Mouse (Mus musculus) hindbrain, embryonic 11.5 days (tissue): ENCODE results near the gene Hat1. TPM values are rescaled to one million over a fixed set of nuclear protein-coding genes. Genes with fewer than 3 reads are reported as not detected.

ENCODE experiments used
- ATAC-seq: fragments of 200-750 bp; cut with Nextera tagmentation; 2 replicates; pipeline ENCODE4 v1.8.0; 2017; ENCODE audit warnings: mild to moderate bottlenecking, moderate TSS enrichment, moderate library complexity; ENCODE audit not compliant: low FRiP score
- DNase-seq: peaks from one replicate; pipeline ENCODE4 v3.0.0-alpha.2; 2015; ENCODE audit warnings: low spot score
- H3K27ac ChIP-seq: fragments of 300-500 bp; sonication (generic); 2 replicates; pipeline ENCODE4 v1.5.1; 2014; ENCODE audit warnings: mild to moderate bottlenecking, low read depth, low read length
- H3K27me3 ChIP-seq: fragments of 300-500 bp; sonication (generic); 2 replicates; pipeline ENCODE4 v1.6.1; 2014; ENCODE audit warnings: mild to moderate bottlenecking, low read length, moderate library complexity, mixed read lengths; ENCODE audit not compliant: control insufficient read depth, insufficient read depth
- H3K36me3 ChIP-seq: fragments of 300-500 bp; sonication (generic); 2 replicates; pipeline ENCODE4 v1.6.1; 2014; ENCODE audit warnings: mild to moderate bottlenecking, low read length, moderate library complexity, mixed read lengths; ENCODE audit not compliant: control insufficient read depth, insufficient read depth
- H3K4me1 ChIP-seq: fragments of 300-500 bp; sonication (generic); replicated peaks from 2 replicates; pipeline ENCODE4 v1.6.1; 2014; ENCODE audit warnings: low read length, mixed read lengths; ENCODE audit not compliant: control insufficient read depth, insufficient read depth
- H3K4me2 ChIP-seq: fragments of 300-500 bp; sonication (generic); replicated peaks from 2 replicates; pipeline ENCODE4 v1.6.1; 2014; ENCODE audit warnings: mild to moderate bottlenecking, low read depth, low read length
- H3K4me3 ChIP-seq: fragments of 300-500 bp; sonication (generic); 2 replicates; pipeline ENCODE4 v1.5.1; 2014; ENCODE audit warnings: low read depth, low read length
- H3K9ac ChIP-seq: fragments of 300-500 bp; sonication (generic); 2 replicates; pipeline ENCODE4 v1.6.1; 2014; ENCODE audit warnings: low read depth, low read length
- H3K9me3 ChIP-seq: fragments of 300-500 bp; sonication (generic); 2 replicates; pipeline ENCODE4 v1.6.1; 2016; ENCODE audit warnings: low read length; ENCODE audit not compliant: control insufficient read depth
- WGBS: fragments of 180-500 bp; shearing (Covaris S2); extraction: QIAGEN DNeasy Blood & Tissue Kit; methylation state at CpG from one replicate; pipeline ENCODE4 v1.1.7; 2014; 5-methylcytosine and 5-hydroxymethylcytosine counted together
- polyA plus RNA-seq: library from polyadenylated mRNA; unstranded; fragments of >200 nt; fragmentation: Nextera tagmentation; extraction: Ambion mirVana; gene quantifications from 2 replicates; pipeline ENCODE4 v1.2.1, GENCODE M21; 2014

Gene Hat1
- polyA plus RNA-seq, 1 experiment from 2014 or later, result 161 TPM

- Histone ChIP-seq H3K36me3 (no peaks in the 10 kb centered on the region), H3K4me2 (no peak overlapping the region), H3K4me1 (no peaks in the 10 kb centered on the region), H3K27ac (no peak overlapping the region), H3K4me3 (no peak overlapping the region), H3K9me3 (no peaks in the 10 kb centered on the region), H3K27me3 (no peaks in the 10 kb centered on the region), H3K9ac (no peak overlapping the region)
- 93% methylated on average over 1 of the region's 1 CpGs for WGBS
- ATAC-seq (no peak), DNase-seq (no peak)
Measured at GRCm38 (mm10) chr2:71405613-71406012, 16.9 kb downstream of the Hat1 start.

DNA sequence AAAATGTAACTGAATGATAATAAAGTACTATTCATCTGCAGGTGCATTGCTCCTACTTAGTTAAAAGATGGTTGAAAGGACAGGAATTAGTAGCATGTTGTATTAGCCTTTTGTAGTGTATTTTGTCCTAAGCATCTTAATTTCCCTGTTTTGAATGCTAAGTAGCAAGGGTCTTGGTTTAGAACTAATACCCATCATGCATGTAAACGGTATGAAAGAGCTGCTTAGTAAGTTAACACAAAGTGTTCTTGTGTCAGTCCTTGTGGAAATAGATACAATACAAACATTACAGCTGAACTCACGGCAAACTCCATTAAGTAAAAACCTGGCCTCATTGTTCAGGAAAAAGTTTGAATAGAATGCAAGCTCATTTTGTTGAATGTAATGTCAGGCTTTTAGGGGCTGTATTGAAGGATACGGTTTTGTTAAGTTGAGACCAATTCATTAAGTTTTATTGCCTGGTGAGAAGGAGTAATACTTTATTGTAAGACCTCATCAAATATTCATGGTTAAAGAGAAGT lies 30.1 kb downstream of the Hat1 start:
- Histone ChIP-seq H3K4me2 (no peak overlapping the region), H3K27ac (no peak overlapping the region), H3K4me1 (no peaks in the 10 kb centered on the region), H3K36me3 (0 out of 2 replicates have a peak, but pooled peaks cover 3% of the 10 kb centered on the region), H3K4me3 (no peak overlapping the region), H3K9me3 (no peaks in the 10 kb centered on the region), H3K27me3 (no peaks in the 10 kb centered on the region), H3K9ac (no peak overlapping the region)
- no peak for ATAC-seq
- 68% methylated on average over 3 of the region's 3 CpGs for WGBS
- DNase-seq, result no peak

- no peak overlapping the region for H3K27ac ChIP-seq
Measured at GRCm38 (mm10) chr2:71419408-71419807, 30.6 kb downstream of the Hat1 start.

DNA sequence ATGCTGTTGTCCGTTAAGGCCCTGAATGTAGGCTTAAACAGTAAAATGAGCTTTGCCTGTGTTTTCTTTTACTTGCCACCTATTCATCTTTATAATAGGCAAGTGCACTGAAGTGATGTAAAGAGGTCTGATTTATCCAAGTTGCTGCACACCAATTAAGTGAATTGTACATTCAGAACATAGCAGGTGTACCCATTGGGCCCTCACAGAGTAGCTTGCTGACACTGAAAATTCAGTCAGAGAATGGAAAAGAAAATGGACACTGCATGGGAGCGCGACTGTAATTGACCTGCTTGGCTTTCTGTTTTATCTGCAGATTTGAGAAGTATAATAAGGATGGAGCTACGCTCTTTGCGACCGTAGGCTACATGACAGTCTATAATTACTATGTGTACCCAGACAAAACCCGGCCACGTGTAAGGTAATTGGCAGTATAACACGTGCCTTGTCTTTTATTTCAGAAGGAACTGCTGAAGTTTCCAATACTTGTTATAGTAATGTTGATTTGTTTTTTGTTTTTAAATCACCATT lies 32.2 kb downstream of the Hat1 start:
- H3K9ac ChIP-seq, result no peak overlapping the region
- no peaks in the 10 kb centered on the region for H3K4me1 ChIP-seq
- no peaks in the 10 kb centered on the region for H3K27me3 ChIP-seq
- H3K4me2 ChIP-seq, result no peak overlapping the region
- DNase-seq (no peak), ATAC-seq (no peak)
- no peak overlapping the region for H3K27ac ChIP-seq
- 0 out of 2 replicates have a peak, but pooled peaks cover 3% of the 10 kb centered on the region for H3K36me3 ChIP-seq
- 92% methylated on average over 9 of the region's 9 CpGs for WGBS
- H3K9me3 ChIP-seq, result no peaks in the 10 kb centered on the region
- no peak overlapping the region for H3K4me3 ChIP-seq

More at GRCm38 (mm10) chr2:71419408-71419807, 30.6 kb downstream of the Hat1 start:
- no peak for ATAC-seq
- H3K27me3 ChIP-seq, result no peaks in the 10 kb centered on the region
- no peak overlapping the region for H3K9ac ChIP-seq
- 0 out of 2 replicates have a peak, but pooled peaks cover 3% of the 10 kb centered on the region for H3K36me3 ChIP-seq
- H3K4me3 ChIP-seq, result no peak overlapping the region
- H3K4me1 ChIP-seq, result no peaks in the 10 kb centered on the region
- H3K9me3 ChIP-seq, result no peaks in the 10 kb centered on the region
- no peak overlapping the region for H3K4me2 ChIP-seq
- 94% methylated on average over 3 of the region's 3 CpGs for WGBS
- DNase-seq, result no peak

GRCm38 (mm10) chr2:71424545-71424944 lies 35.8 kb downstream of the Hat1 start:
- peaks cover 5% of the 10 kb centered on the region; the same call in 1 of the 2 replicates for H3K36me3 ChIP-seq
- no peak overlapping the region for H3K27ac ChIP-seq
- H3K4me3 ChIP-seq, result no peak overlapping the region
- no peaks in the 10 kb centered on the region for H3K27me3 ChIP-seq
- ATAC-seq (no peak), DNase-seq (no peak)
- H3K4me2 ChIP-seq, result no peak overlapping the region
- no peaks in the 10 kb centered on the region for H3K9me3 ChIP-seq
- H3K9ac ChIP-seq, result no peak overlapping the region
- no peaks in the 10 kb centered on the region for H3K4me1 ChIP-seq
- 95% methylated on average over 4 of the region's 4 CpGs for WGBS

DNA sequence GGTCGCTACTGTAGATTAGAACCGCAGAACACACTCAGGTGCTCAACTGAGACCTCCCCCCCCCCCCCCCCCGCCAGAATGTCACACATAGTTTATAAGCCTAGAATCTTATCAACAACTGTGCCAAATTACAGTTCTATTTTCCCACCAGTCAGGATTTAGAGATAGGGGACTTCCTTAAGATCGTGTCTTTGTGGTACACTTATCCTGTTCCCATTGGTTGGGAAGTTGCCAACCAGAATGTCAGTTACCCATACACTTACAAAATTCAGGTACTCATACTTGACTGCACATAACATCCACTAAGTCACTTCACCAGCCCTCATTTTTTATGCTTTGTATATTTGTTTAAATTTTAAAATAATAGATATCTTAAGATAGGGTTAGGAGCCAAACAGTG lies 46.7 kb downstream of the Hat1 start:
- Histone ChIP-seq H3K4me3 (no peak overlapping the region), H3K4me1 (no peaks in the 10 kb centered on the region), H3K4me2 (no peak overlapping the region), H3K9ac (no peak overlapping the region), H3K36me3 (0 out of 2 replicates have a peak, but pooled peaks cover 3% of the 10 kb centered on the region), H3K9me3 (no peaks in the 10 kb centered on the region), H3K27ac (no peak overlapping the region), H3K27me3 (no peaks in the 10 kb centered on the region)
- no peak for DNase-seq
- 97% methylated on average over 4 of the region's 4 CpGs for WGBS
- ATAC-seq, result no peak

DNA sequence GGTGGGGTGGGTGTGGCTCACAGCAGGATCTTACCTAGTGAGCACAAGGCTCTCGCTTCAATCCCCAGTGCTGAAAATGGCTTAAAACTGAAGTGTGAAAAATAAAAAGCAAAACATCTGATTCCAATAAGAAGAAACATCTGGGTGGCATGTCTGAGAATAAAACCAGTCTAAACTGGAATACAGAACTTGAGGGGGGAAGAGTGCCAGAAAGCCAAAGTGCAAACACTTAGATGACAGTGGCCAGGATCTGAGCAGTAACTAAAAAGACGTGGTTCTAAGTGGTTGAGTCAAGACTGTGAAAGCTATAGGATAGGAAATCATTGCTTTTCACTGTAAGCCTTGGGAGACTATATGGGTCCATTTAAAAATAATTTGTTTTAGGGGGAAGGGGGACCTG lies 54.6 kb downstream of the Hat1 start:
- H3K4me3 ChIP-seq, result no peak overlapping the region
- H3K36me3 ChIP-seq, result no peaks in the 10 kb centered on the region
- no peak overlapping the region for H3K27ac ChIP-seq
- DNase-seq, result no peak
- no peak for ATAC-seq
- no peak overlapping the region for H3K9ac ChIP-seq
- WGBS, result 46% methylated on average over 2 of the region's 2 CpGs
- no peaks in the 10 kb centered on the region for H3K4me1 ChIP-seq
- no peaks in the 10 kb centered on the region for H3K9me3 ChIP-seq
- H3K27me3 ChIP-seq, result no peaks in the 10 kb centered on the region
- H3K4me2 ChIP-seq, result no peak overlapping the region

GRCm38 (mm10) chr2:71445536-71446196 lies 56.9 kb downstream of the Hat1 start:
- Histone ChIP-seq H3K4me2 (no peak overlapping the region), H3K9me3 (no peaks in the 10 kb centered on the region), H3K27me3 (no peaks in the 10 kb centered on the region), H3K4me1 (no peaks in the 10 kb centered on the region), H3K9ac (no peak overlapping the region), H3K4me3 (no peak overlapping the region), H3K27ac (no peak overlapping the region), H3K36me3 (no peaks in the 10 kb centered on the region)
- 56% methylated on average over 17 of the region's 17 CpGs for WGBS
- DNase-seq, result no peak
- ATAC-seq, result no peak

- Histone ChIP-seq H3K27me3 (peaks cover 2% of the 10 kb centered on the region; the same call in 1 of the 2 replicates), H3K36me3 (no peaks in the 10 kb centered on the region), H3K9ac (no peak overlapping the region), H3K4me1 (no peaks in the 10 kb centered on the region), H3K4me3 (no peak overlapping the region), H3K4me2 (no peak overlapping the region), H3K9me3 (no peaks in the 10 kb centered on the region), H3K27ac (no peak overlapping the region)
- no peak for DNase-seq
- WGBS, result 24% methylated on average over 2 of the region's 2 CpGs
- ATAC-seq, result no peak
Measured at GRCm38 (mm10) chr2:71449604-71450003, 60.8 kb downstream of the Hat1 start.
